Mouse (Mus musculus): Measurements from ENCODE around the gene Nfic.

The Nfic gene

DNA sequence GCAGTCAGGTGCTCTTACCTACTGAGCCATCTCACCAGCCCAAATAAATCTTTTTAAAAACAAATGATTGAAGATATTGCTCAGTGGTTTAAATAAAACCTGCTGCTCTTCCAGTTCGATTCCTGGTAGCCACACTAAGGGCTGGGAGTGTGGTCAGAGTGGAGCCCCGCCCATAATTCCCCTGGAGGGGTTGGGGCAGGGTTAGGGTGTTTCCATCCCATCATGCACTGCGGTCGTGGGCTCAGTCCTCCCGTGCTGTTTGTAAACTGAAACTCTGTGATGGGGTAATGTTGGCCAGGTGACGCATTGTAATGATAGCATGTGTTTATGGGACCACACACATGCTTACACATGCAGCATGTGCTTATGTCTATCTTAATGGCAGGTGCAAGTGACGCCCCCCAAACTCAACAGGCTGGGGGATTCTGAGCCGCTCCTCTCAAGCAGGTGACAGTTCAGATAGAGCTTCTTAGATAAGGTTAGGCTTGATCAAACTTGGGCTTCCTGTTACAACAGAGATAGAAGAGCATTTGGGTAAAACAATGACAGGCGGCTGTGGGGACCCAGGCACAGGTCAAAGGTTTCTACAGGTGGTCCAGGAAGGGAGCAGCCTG lies 103.7 kb downstream of the Nfic start:
- DNase-seq: peak; percentile 81

DNA sequence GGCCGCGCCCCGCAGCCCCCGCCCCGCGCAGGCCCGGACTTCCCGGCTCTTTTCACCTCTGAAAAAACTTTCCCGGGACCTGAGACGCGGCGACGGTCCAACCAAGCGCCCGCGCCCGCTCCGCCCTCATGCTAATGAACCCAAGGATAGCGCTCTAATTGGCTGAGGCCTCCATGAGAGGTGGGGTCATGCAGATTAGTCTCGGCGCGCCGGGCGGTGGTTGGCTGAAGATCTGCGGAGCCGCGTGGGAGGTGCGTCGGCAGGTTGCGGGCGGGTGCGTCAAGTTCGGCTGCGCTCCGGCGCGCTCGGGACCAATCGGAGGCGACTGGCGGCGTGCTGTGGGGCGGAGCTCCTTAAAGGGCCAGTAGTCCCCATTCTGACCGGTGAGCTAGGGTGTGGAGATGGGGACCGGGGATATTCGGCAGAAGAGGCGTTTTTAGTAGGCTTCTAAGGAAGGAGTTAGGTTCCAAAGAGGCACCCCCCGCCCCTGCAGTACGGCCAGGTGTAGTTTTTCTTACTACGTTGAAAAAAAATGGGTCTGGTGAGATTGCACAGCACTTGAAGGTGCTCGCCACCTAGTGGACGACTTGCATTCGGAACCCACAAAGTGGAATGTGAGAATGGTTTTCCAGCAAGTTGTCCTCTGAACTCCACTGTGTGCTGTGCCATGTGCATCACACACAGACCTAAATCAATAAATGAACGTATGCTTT lies 104.9 kb downstream of the Nfic start, which contains the start of gene Hmg20b:
TSS of gene Hmg20b (minus strand) at position 130 of the 713 bp plus-strand sequence.
- peak; percentile 99 for DNase-seq

DNA sequence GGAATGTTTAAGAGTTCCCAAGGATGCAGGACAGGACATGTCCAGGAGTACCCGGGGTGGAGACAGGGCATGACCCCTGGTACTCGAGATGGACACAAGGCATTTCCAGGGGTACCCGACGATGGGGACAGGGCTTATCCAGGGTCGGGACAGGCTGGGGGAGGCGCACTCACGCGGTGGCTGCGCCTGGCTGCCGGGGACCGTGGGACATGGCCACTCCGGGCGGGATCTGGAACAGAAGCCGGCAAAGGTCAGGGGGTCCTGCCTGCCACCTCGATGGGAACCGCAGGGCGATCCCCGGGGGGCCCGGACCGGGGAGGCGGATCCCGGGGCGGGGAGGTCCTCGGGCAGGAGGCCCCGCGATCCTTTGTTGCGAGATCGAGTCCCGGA lies 105.5 kb downstream of the Nfic start:
- DNase-seq: no peak

DNA sequence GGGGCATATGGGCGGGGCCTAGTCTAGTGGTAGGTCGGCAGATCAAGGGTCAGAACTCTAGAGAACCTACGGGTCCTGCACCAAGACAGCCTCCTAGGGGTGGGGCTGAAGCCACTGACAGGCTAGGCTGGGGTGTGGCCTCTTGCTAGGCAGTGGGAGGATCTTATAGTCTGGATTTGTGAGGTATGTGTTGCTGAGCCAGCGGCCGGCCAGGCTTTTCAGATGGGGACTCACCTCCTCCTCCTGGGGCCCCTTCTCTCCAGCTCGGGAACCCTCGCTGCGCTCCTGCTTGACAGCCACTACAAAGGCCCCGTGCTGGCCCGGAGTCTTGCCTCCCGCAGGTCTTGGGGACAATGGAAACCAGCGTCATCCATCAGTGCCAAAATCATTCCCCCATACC lies 106.3 kb downstream of the Nfic start:
- DNase-seq: peak; percentile 51

DNA sequence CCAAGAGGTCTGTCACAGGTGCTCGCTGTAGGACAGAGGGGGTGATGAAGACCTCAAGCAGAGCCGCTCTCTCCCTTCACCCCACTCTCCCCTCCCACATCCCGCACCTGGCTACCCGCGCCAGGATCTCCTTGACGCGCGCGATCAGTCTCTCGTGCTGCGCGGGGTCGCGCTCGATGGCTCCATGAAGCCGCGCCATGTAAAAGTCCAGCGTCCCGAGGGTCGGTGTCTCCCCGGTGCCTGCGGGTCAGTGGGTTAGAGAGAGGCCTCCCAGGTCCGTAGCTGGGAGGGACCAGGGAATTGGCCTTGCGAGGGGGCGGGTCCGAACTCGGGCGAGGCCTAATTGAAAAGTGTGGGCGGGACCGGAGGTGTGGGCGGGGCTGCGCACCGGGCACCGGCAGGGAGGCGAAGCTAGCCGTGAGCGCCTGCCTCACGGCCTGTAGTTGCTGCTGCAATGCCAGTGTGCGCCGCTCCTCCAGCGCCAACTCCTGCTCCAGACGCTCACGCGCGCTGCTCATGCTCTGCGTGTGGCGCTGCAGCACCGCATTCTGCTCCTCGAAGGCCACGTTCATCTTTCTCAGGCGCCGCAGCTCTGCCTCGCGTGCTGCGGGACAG lies 108.9 kb downstream of the Nfic start:
- peak; percentile 68 for DNase-seq
